ENCODE assay signal across 11 mouse cellular contexts in the genomic region with DNA sequence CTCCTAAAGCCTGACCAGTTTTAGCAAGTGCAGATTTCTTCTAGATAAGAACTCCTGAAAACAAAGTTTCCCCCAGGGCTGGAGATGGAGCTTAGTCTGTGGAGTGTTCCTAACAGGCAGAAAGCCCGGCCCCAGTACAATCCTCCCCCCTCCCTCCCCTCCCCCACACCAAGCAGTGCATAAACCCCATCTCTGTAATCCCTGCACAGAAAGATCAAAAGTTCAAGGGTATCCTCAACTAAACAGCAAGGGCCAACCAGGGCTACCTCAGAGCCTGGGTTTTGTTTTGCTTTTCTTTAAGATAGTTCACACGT. TPM values are rescaled to one million over a fixed set of nuclear protein-coding genes. Genes with fewer than 3 reads are reported as not detected.
DNase-seq lines count a peak whose midpoint lies in the region; ATAC-seq and TF ChIP-seq lines count a peak whose summit lies in the region.
"Had no signal": no experiment of that assay in that cellular context is flagged by ENCODE, and none has a peak within 500 bp of the region (broad histone marks: within the 10 kb centered on the region; RNA-seq: fewer than 3 reads in every experiment).

No protein-coding gene starts in this region.

- H3K9ac ChIP-seq in heart, postnatal 0 days (replicated peaks; ENCODE audit: low read depth, low read length) = peak overlapping the region; percentile 46
- no peak overlapping the region for H3K9ac ChIP-seq in embryonic facial prominence, embryonic 12.5 days
- H3K9ac ChIP-seq in intestine, embryonic 14.5 days (ENCODE audit: low read length) = peak overlapping the region; percentile 22; the same call in 1 of the 2 replicates
- 0 out of 2 replicates have a peak overlapping the region, but pooled peaks have one; percentile 69 for H3K9ac ChIP-seq in midbrain, embryonic 14.5 days (replicated peaks; ENCODE audit: low read length)

- no peak for TF ChIP-seq EP300 in heart, postnatal 0 days (IDR thresholded peaks at IDR 0.05; ENCODE audit: low read depth)

- no peak for DNase-seq in heart, postnatal 0 days (ENCODE audit: low spot score)
- DNase-seq in heart, adult 11 months = no peak
- DNase-seq in intestine, embryonic 14.5 days (ENCODE audit: low spot score) = no peak
- DNase-seq in midbrain, embryonic 14.5 days = no peak
- DNase-seq in embryo, embryonic 10 days (ENCODE audit: low spot score) = no peak
- no peak for DNase-seq in kidney, postnatal 10 days

- no peaks in the 10 kb centered on the region for H3K27me3 ChIP-seq in heart, postnatal 0 days (ENCODE audit: control insufficient read depth, insufficient read depth, low read length)
- no peaks in the 10 kb centered on the region for H3K27me3 ChIP-seq in embryonic facial prominence, embryonic 12.5 days
- no peaks in the 10 kb centered on the region for H3K27me3 ChIP-seq in intestine, embryonic 14.5 days (replicated peaks; ENCODE audit: control insufficient read depth, insufficient read depth, low read length)
- no peaks in the 10 kb centered on the region for H3K27me3 ChIP-seq in midbrain, embryonic 14.5 days (ENCODE audit: control insufficient read depth, insufficient read depth, low read length)

- no peak for TF ChIP-seq CTCF in heart, postnatal 0 days (IDR thresholded peaks at IDR 0.05; ENCODE audit: low read depth)

- ATAC-seq in heart, postnatal 0 days (ENCODE audit: insufficient read depth, low read depth) = no peak
- ATAC-seq in embryonic facial prominence, embryonic 12.5 days (ENCODE audit: insufficient number of reproducible peaks, insufficient read depth, low FRiP score, low TSS enrichment) = no peak; the same call in 1 of the 2 replicates
- peak; percentile 7 for ATAC-seq in intestine, embryonic 14.5 days (replicated peaks; ENCODE audit: low FRiP score, low TSS enrichment, low read depth)
- peak; percentile 10; the same call in 1 of the 2 replicates for ATAC-seq in midbrain, embryonic 14.5 days (ENCODE audit: low FRiP score, low TSS enrichment)
- ATAC-seq in erythroid progenitor cell, adult 5-6 weeks (replicated peaks; ENCODE audit: low FRiP score, poor library complexity, severe bottlenecking) = no peak

- H3K36me3 ChIP-seq in heart, postnatal 0 days (replicated peaks; ENCODE audit: control insufficient read depth, insufficient read depth, low read length) = no peaks in the 10 kb centered on the region
- no peaks in the 10 kb centered on the region for H3K36me3 ChIP-seq in embryonic facial prominence, embryonic 12.5 days
- H3K36me3 ChIP-seq in intestine, embryonic 14.5 days (ENCODE audit: control insufficient read depth, insufficient read depth, low read length) = no peaks in the 10 kb centered on the region
- no peaks in the 10 kb centered on the region for H3K36me3 ChIP-seq in midbrain, embryonic 14.5 days (ENCODE audit: control insufficient read depth, insufficient read depth, low read length)

- H3K4me2 ChIP-seq in heart, postnatal 0 days (ENCODE audit: low read depth, low read length) = peak overlapping the region; percentile 74
- peak overlapping the region; percentile 87 for H3K4me2 ChIP-seq in embryonic facial prominence, embryonic 12.5 days (replicated peaks)
- peak overlapping the region; percentile 57 for H3K4me2 ChIP-seq in intestine, embryonic 14.5 days (ENCODE audit: low read length)
- H3K4me2 ChIP-seq in midbrain, embryonic 14.5 days (ENCODE audit: low read length) = peak overlapping the region; percentile 85

- no peaks in the 10 kb centered on the region for H3K9me3 ChIP-seq in heart, postnatal 0 days (replicated peaks; ENCODE audit: control insufficient read depth, low read length)
- H3K9me3 ChIP-seq in embryonic facial prominence, embryonic 12.5 days = no peaks in the 10 kb centered on the region
- H3K9me3 ChIP-seq in intestine, embryonic 14.5 days (ENCODE audit: control insufficient read depth, low read length) = no peaks in the 10 kb centered on the region
- H3K9me3 ChIP-seq in midbrain, embryonic 14.5 days (ENCODE audit: control insufficient read depth, low read length) = no peaks in the 10 kb centered on the region

- H3K27ac ChIP-seq in heart, postnatal 0 days (ENCODE audit: low read depth) = peak overlapping the region; percentile 58
- H3K27ac ChIP-seq in embryonic facial prominence, embryonic 12.5 days = peak overlapping the region; percentile 75
- H3K27ac ChIP-seq in intestine, embryonic 14.5 days (ENCODE audit: low read depth) = 0 out of 2 replicates have a peak overlapping the region, but pooled peaks have one; percentile 40
- peak overlapping the region; percentile 66 for H3K27ac ChIP-seq in midbrain, embryonic 14.5 days (replicated peaks; ENCODE audit: low read depth, low read length)

- WGBS in heart, postnatal 0 days = 23% methylated on average over 2 of the region's 2 CpGs
- 13% methylated on average over 2 of the region's 2 CpGs for WGBS in embryonic facial prominence, embryonic 12.5 days
- whole genome bisulfite sequencing in intestine, embryonic 14.5 days = 22% methylated on average over 2 of the region's 2 CpGs
- WGBS in midbrain, embryonic 14.5 days = 6% methylated on average over 2 of the region's 2 CpGs

- peak overlapping the region; percentile 49 for H3K4me3 ChIP-seq in heart, postnatal 0 days (ENCODE audit: low read depth, low read length)
- peak overlapping the region; percentile 49 for H3K4me3 ChIP-seq in embryonic facial prominence, embryonic 12.5 days
- peak overlapping the region; percentile 33 for H3K4me3 ChIP-seq in intestine, embryonic 14.5 days (ENCODE audit: low read depth, low read length)
- peak overlapping the region; percentile 48; the same call in 1 of the 2 replicates for H3K4me3 ChIP-seq in midbrain, embryonic 14.5 days (replicated peaks; ENCODE audit: low read depth, low read length)

- peaks cover 29% of the 10 kb centered on the region for H3K4me1 ChIP-seq in heart, postnatal 0 days (ENCODE audit: control insufficient read depth, insufficient read depth)
- peaks cover 22% of the 10 kb centered on the region for H3K4me1 ChIP-seq in embryonic facial prominence, embryonic 12.5 days
- H3K4me1 ChIP-seq in intestine, embryonic 14.5 days (replicated peaks; ENCODE audit: control insufficient read depth, insufficient read depth, low read length) = peaks cover 13% of the 10 kb centered on the region
- H3K4me1 ChIP-seq in midbrain, embryonic 14.5 days (ENCODE audit: control insufficient read depth, insufficient read depth, low read length) = peaks cover 27% of the 10 kb centered on the region

RNA-seq across cellular contexts. Expression of a gene that starts 11.9 kb away (rescaled TPM):
- total RNA-seq in heart, postnatal 0 days (2014; rRNA removed; ENCODE audit: low replicate concordance) = 34.1 and 38.1 TPM in 2 replicates
- polyA plus RNA-seq in heart, postnatal 0 days (2015; fragmentation: Nextera tagmentation; extraction: Ambion mirVana) = 8.8 and 9.6 TPM in 2 replicates
- 21.3 and 24.7 TPM in 2 replicates for polyA plus RNA-seq in embryonic facial prominence, embryonic 12.5 days (2016; fragmentation: Nextera tagmentation; extraction: Ambion mirVana)
- 8.2 and 13.2 TPM in 2 replicates for polyA plus RNA-seq in intestine, embryonic 14.5 days (2014; fragmentation: Nextera tagmentation; extraction: Ambion mirVana)
- polyA plus RNA-seq in midbrain, embryonic 14.5 days (2014; fragmentation: Nextera tagmentation; extraction: Ambion mirVana) = 13.0 and 20.8 TPM in 2 replicates
- 0.42 TPM in 1 of 2 replicates, not detected in the other for total RNA-seq in erythroid progenitor cell, adult 5-6 weeks (2015; ENCODE audit: low replicate concordance)
- total RNA-seq in erythroid progenitor cell, adult 5-6 weeks (2017; ENCODE audit: low replicate concordance) = 0.64 and 3.0 TPM in 2 replicates

RNA-seq across cellular contexts. Expression of a gene that starts 28.1 kb away (rescaled TPM):
- 4.9 and 8.6 TPM in 2 replicates for total RNA-seq in heart, postnatal 0 days (2014; rRNA removed; ENCODE audit: low replicate concordance)
- 4.4 and 5.2 TPM in 2 replicates for polyA plus RNA-seq in heart, postnatal 0 days (2015; fragmentation: Nextera tagmentation; extraction: Ambion mirVana)
- 3.1 and 3.9 TPM in 2 replicates for polyA plus RNA-seq in embryonic facial prominence, embryonic 12.5 days (2016; fragmentation: Nextera tagmentation; extraction: Ambion mirVana)
- 14.4 and 18.1 TPM in 2 replicates for polyA plus RNA-seq in intestine, embryonic 14.5 days (2014; fragmentation: Nextera tagmentation; extraction: Ambion mirVana)
- 0.66 and 1.1 TPM in 2 replicates for polyA plus RNA-seq in midbrain, embryonic 14.5 days (2014; fragmentation: Nextera tagmentation; extraction: Ambion mirVana)
- 2.9 and 5.4 TPM in 2 replicates for total RNA-seq in erythroid progenitor cell, adult 5-6 weeks (2015; ENCODE audit: low replicate concordance)
- 0.30 and 2.2 TPM in 2 replicates for total RNA-seq in erythroid progenitor cell, adult 5-6 weeks (2017; ENCODE audit: low replicate concordance)

RNA-seq across cellular contexts. Expression of a gene that starts 42.7 kb away (rescaled TPM):
- total RNA-seq in heart, postnatal 0 days (2014; rRNA removed; ENCODE audit: low replicate concordance) = 49.0 and 63.7 TPM in 2 replicates
- polyA plus RNA-seq in heart, postnatal 0 days (2015; fragmentation: Nextera tagmentation; extraction: Ambion mirVana) = 38.4 and 41.9 TPM in 2 replicates
- polyA plus RNA-seq in embryonic facial prominence, embryonic 12.5 days (2016; fragmentation: Nextera tagmentation; extraction: Ambion mirVana) = 119 and 121 TPM in 2 replicates
- polyA plus RNA-seq in intestine, embryonic 14.5 days (2014; fragmentation: Nextera tagmentation; extraction: Ambion mirVana) = 99.1 and 107 TPM in 2 replicates
- 82.6 and 98.7 TPM in 2 replicates for polyA plus RNA-seq in midbrain, embryonic 14.5 days (2014; fragmentation: Nextera tagmentation; extraction: Ambion mirVana)
- total RNA-seq in erythroid progenitor cell, adult 5-6 weeks (2015; ENCODE audit: low replicate concordance) = 13.0 and 34.4 TPM in 2 replicates
- total RNA-seq in erythroid progenitor cell, adult 5-6 weeks (2017; ENCODE audit: low replicate concordance) = 15.2 and 29.9 TPM in 2 replicates

RNA-seq across cellular contexts. Expression of a gene that starts 45.8 kb away (rescaled TPM):
- total RNA-seq in heart, postnatal 0 days (2014; rRNA removed; ENCODE audit: low replicate concordance) = not detected in 2 replicates
- not detected in 2 replicates for polyA plus RNA-seq in heart, postnatal 0 days (2015; fragmentation: Nextera tagmentation; extraction: Ambion mirVana)
- not detected in 2 replicates for polyA plus RNA-seq in embryonic facial prominence, embryonic 12.5 days (2016; fragmentation: Nextera tagmentation; extraction: Ambion mirVana)
- polyA plus RNA-seq in intestine, embryonic 14.5 days (2014; fragmentation: Nextera tagmentation; extraction: Ambion mirVana) = 0.18 TPM in 1 of 2 replicates, not detected in the other
- 0.16 TPM in 1 of 2 replicates, not detected in the other for polyA plus RNA-seq in midbrain, embryonic 14.5 days (2014; fragmentation: Nextera tagmentation; extraction: Ambion mirVana)
- total RNA-seq in erythroid progenitor cell, adult 5-6 weeks (2015; ENCODE audit: low replicate concordance) = not detected in 2 replicates
- not detected in 2 replicates for total RNA-seq in erythroid progenitor cell, adult 5-6 weeks (2017; ENCODE audit: low replicate concordance)
- total RNA-seq: CH12.LX had no signal
- polyA plus RNA-seq: brain, embryonic 14.5 days; urinary bladder, adult 2 months had no signal

RNA-seq across cellular contexts. Expression of a gene that starts 49.9 kb away (rescaled TPM):
- not detected in 2 replicates for total RNA-seq in heart, postnatal 0 days (2014; rRNA removed; ENCODE audit: low replicate concordance)
- 0.33 TPM in 1 of 2 replicates, not detected in the other for polyA plus RNA-seq in heart, postnatal 0 days (2015; fragmentation: Nextera tagmentation; extraction: Ambion mirVana)
- polyA plus RNA-seq in embryonic facial prominence, embryonic 12.5 days (2016; fragmentation: Nextera tagmentation; extraction: Ambion mirVana) = 1.1 TPM in 1 of 2 replicates, not detected in the other
- 0.51 TPM in 1 of 2 replicates, not detected in the other for polyA plus RNA-seq in intestine, embryonic 14.5 days (2014; fragmentation: Nextera tagmentation; extraction: Ambion mirVana)
- polyA plus RNA-seq in midbrain, embryonic 14.5 days (2014; fragmentation: Nextera tagmentation; extraction: Ambion mirVana) = not detected in 2 replicates
- not detected in 2 replicates for total RNA-seq in erythroid progenitor cell, adult 5-6 weeks (2015; ENCODE audit: low replicate concordance)
- not detected in 2 replicates for total RNA-seq in erythroid progenitor cell, adult 5-6 weeks (2017; ENCODE audit: low replicate concordance)

Comparison
In these comparisons a context has a peak if more than half of its experiments do, and no peak if none do; other contexts are left out.
1. ATAC-seq: peak in intestine, embryonic 14.5 days (single experiment) and midbrain, embryonic 14.5 days (single experiment); none in heart, postnatal 0 days (single experiment), embryonic facial prominence, embryonic 12.5 days (single experiment) and erythroid progenitor cell, adult 5-6 weeks (single experiment).
2. Peak in every context shown above with its lines, with median percentiles within 50 percentile points of each other: H3K27ac ChIP-seq, H3K4me2 ChIP-seq and H3K4me3 ChIP-seq.